Mouse (Mus musculus): ENCODE measurements around the gene Daam1.

DNA sequence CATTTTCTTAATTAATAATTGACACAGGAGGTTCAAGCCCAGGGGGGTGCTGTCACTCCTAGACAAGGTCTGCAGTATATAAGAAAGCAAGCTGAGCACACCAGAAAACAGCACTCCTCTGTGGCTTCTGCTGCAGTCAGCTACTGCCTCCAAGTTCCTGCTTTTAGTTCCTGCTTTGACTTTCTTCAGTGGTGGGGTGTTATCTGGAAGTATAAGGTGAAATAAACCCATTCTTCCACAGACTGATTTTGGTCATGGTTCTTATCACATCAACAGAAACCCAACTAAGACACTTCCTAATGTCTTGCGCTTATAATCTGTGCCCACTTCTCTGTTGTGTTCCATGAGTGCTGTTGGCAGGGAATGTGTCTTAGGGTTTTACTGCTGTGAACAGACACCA, 71.4 kb downstream of the Daam1 start:
- TF ChIP-seq CTCF (IDR thresholded peaks at IDR 0.05; ENCODE audit: low read depth) (no peak), EP300 (IDR thresholded peaks at IDR 0.05; ENCODE audit: low read depth) (no peak)

Measured in liver, postnatal 0 days (tissue).